Mouse (Mus musculus): ENCODE results near the gene Vmn1r173.
"Not testable (repeated sequence)": the region's sequence is repeated elsewhere in the genome, so short reads cannot be mapped to it uniquely, and the experiment has no call there.

Vmn1r173 gene

GRCm38 (mm10) chr7:23700403-23700802, at the start of gene Vmn1r173:
TSS of gene Vmn1r173 (plus strand) at chr7:23700703.
- in situ Hi-C loops (cut with MseI, MboI): not testable (repeated sequence)

GRCm38 (mm10) chr7:23658016-23658415, 42.5 kb upstream of the Vmn1r173 start, which contains the start of gene Vmn1r172:
TSS of gene Vmn1r172 (plus strand) at chr7:23658316.
- in situ Hi-C loops (cut with MseI, MboI): no loop called here

GRCm38 (mm10) chr7:23751970-23752369, 51.5 kb downstream of the Vmn1r173 start, which contains the start of gene Vmn1r174:
TSS of gene Vmn1r174 (plus strand) at chr7:23752270.
- in situ Hi-C loops (cut with MseI, MboI): not testable (repeated sequence)
